Mouse (Mus musculus): Measurements from ENCODE around the gene Vav2.
A peak's percentile ranks its signal among the peaks of the same experiment; 100 is the strongest.

Gene Vav2

GRCm38 (mm10) chr2:27441767-27442707 lies 15.2 kb upstream of the Vav2 start, which contains the start of gene Brd3os:
TSS of gene Brd3os (plus strand) at chr2:27442324.
- peak; percentile 53 to 70 for DNase-seq (ENCODE audit: low spot score in 2 of 2)

- DNase-seq (ENCODE audit: low spot score in 2 of 2): peak in 1 of 2 experiments; percentile 39
These were observed 11.4 kb upstream of the Vav2 start for GRCm38 (mm10) chr2:27438281-27438680.

- DNase-seq (ENCODE audit: low spot score in 2 of 2): no peak
These were observed 11.0 kb upstream of the Vav2 start for GRCm38 (mm10) chr2:27437876-27438275.

- DNase-seq (ENCODE audit: low spot score in 2 of 2): no peak
These were observed 5.8 kb upstream of the Vav2 start for GRCm38 (mm10) chr2:27432599-27432998.

GRCm38 (mm10) chr2:27430621-27431020 lies 3.8 kb upstream of the Vav2 start:
- no peak for DNase-seq (ENCODE audit: low spot score in 2 of 2)

- DNase-seq (ENCODE audit: low spot score in 2 of 2): peak; percentile 64 to 82
These were observed 1.2 kb upstream of the Vav2 start for GRCm38 (mm10) chr2:27428071-27428470.

- DNase-seq (ENCODE audit: low spot score in 2 of 2): no peak
These were observed 403 bp downstream of the Vav2 start for GRCm38 (mm10) chr2:27426406-27426854.

GRCm38 (mm10) chr2:27425751-27426405 lies 955 bp downstream of the Vav2 start:
- DNase-seq (ENCODE audit: low spot score in 2 of 2): no peak

GRCm38 (mm10) chr2:27425161-27425611 lies 1.6 kb downstream of the Vav2 start:
- DNase-seq (ENCODE audit: low spot score in 2 of 2): no peak

- no peak for DNase-seq (ENCODE audit: low spot score in 2 of 2)
These were observed 3.2 kb downstream of the Vav2 start for GRCm38 (mm10) chr2:27423596-27423995.

GRCm38 (mm10) chr2:27421293-27422068 lies 5.4 kb downstream of the Vav2 start:
- no peak for DNase-seq (ENCODE audit: low spot score in 2 of 2)

GRCm38 (mm10) chr2:27418577-27419070 lies 8.2 kb downstream of the Vav2 start:
- no peak for DNase-seq (ENCODE audit: low spot score in 2 of 2)

GRCm38 (mm10) chr2:27417648-27418153 lies 9.1 kb downstream of the Vav2 start:
- no peak for DNase-seq (ENCODE audit: low spot score in 2 of 2)

GRCm38 (mm10) chr2:27416425-27416824 lies 10.4 kb downstream of the Vav2 start:
- DNase-seq (ENCODE audit: low spot score in 2 of 2): no peak

- no peak for DNase-seq (ENCODE audit: low spot score in 2 of 2)
These were observed 11.6 kb downstream of the Vav2 start for GRCm38 (mm10) chr2:27415060-27415783.

- DNase-seq (ENCODE audit: low spot score in 2 of 2): no peak
These were observed 12.7 kb downstream of the Vav2 start for GRCm38 (mm10) chr2:27413936-27414657.

GRCm38 (mm10) chr2:27413582-27413935 lies 13.3 kb downstream of the Vav2 start:
- no peak for DNase-seq (ENCODE audit: low spot score in 2 of 2)

GRCm38 (mm10) chr2:27412245-27412800 lies 14.5 kb downstream of the Vav2 start:
- DNase-seq (ENCODE audit: low spot score in 2 of 2): no peak

GRCm38 (mm10) chr2:27411688-27412174 lies 15.1 kb downstream of the Vav2 start:
- peak in 1 of 2 experiments; percentile 32 for DNase-seq (ENCODE audit: low spot score in 2 of 2)

Measured in spleen, postnatal 14 days (tissue).